Mouse (Mus musculus): Measurements from ENCODE around the gene Cpm.

Gene Cpm

DNA sequence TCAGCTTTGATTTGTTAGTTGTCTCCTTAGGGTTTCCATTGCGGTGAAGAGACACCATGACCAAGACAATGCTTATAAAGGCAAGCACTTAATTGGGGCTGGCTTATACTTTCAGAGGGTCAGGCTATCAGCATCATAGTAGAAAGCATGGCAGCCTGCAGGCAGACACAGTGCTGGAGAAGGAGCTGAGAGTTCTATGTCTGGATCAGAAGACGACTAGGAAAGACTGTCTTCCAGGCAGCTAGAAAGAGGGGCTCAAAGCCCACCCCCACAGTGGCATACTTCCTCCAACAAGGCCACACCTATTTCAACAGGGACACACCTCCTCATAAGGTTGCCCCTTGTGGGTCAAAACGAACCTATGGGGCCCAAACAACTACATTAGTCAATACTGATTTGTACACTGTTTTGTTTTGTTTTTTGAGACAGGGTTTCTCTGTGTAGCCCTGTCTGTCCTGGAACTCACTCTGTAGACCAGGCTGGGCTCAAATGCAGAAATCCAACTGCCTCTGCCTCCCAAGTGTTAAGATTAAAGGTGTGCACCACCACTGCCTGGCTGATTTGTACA is 8.3 kb upstream of the Cpm start:
- in situ Hi-C loops (cut with MseI, MboI), result no loop called here

DNA sequence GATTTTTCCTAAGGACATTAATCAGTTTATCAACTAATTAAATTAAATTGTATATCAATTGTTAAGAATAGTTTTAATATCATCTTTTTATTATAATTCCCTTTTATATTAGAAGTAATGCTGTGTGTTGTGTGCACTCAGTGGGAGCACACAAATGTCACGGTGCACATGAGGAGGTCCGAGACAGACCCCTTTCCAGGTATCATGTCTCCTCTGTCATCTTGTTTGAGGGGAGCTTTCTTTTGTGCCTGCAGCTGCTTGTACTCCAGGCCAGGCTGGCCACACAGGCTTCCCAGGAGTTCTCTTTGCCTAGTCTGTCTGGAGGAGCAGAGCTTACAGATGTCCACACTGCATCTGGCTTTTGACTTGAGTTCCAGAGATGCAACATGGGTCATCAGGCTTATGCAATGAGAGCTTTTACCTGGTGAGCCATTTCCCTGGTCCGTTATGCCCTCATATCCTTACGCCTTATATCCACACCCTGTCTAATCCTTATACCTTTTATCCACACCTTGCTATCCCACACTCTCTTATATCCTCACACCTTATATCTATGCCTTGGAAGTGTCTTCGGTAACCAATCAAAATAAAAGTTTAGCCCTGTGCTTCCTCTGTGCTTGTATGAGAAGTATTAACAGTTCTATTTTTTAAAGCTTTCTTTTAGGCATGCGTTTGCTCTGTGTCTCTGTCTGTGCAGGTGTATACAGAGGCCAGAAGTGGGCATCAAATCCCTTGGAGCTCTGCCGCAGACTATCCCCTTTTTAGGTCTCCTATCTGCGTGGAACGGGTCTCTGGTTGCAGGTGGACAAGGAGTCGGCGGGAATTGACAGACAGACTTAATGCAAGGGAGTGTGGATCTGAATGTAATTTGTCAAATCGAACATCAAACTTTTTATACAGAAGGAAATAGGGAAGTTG is 7.4 kb upstream of the Cpm start:
- in situ Hi-C loops (cut with MseI, MboI), result no loop called here

GRCm38 (mm10) chr10:117623358-117623757 is 5.9 kb upstream of the Cpm start:
- in situ Hi-C loops (cut with MseI, MboI), result no loop called here

DNA sequence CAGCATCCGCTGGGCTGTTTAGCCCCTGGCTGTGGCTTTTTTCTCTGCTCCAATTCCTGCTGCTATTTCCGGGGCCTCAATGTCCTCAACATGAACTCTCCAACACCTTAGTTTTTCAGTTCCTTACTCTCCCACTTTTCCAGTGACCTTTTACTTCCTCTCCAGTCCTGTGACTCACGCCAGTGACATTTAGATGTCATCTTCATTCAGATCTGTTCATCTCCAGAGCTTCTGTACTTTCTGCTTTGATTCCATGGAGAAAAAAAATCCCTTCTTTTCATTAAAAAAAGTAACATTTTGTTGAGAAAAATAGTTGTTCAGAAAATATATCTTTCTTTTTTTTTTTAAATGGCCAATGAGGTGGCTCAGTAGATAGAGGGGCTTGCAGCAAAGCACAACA is 5.1 kb upstream of the Cpm start:
- in situ Hi-C loops (cut with MseI, MboI), result no loop called here

GRCm38 (mm10) chr10:117624655-117625497 is 4.4 kb upstream of the Cpm start:
- in situ Hi-C loops (cut with MseI, MboI), result no loop called here

- in situ Hi-C loops (cut with MseI, MboI), result no loop called here
Measured at GRCm38 (mm10) chr10:117625500-117626296, 3.6 kb upstream of the Cpm start.

DNA sequence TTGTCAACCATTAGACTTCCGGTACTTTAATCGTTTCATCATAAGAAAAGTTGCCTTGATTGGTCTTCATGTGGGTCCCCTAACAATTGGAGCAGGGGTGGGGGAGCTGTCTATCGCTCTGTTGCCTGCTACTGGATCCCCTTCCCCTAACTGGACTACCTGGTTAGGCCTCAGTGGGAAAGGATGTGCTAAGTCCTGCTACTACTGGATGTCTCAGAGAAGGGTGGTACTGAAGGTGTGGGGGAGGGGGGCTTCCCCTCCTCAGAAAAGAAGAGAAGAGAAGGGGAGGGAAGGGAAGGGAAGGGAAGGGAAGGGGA is 3.0 kb upstream of the Cpm start:
- in situ Hi-C loops (cut with MseI, MboI), result no loop called here

DNA sequence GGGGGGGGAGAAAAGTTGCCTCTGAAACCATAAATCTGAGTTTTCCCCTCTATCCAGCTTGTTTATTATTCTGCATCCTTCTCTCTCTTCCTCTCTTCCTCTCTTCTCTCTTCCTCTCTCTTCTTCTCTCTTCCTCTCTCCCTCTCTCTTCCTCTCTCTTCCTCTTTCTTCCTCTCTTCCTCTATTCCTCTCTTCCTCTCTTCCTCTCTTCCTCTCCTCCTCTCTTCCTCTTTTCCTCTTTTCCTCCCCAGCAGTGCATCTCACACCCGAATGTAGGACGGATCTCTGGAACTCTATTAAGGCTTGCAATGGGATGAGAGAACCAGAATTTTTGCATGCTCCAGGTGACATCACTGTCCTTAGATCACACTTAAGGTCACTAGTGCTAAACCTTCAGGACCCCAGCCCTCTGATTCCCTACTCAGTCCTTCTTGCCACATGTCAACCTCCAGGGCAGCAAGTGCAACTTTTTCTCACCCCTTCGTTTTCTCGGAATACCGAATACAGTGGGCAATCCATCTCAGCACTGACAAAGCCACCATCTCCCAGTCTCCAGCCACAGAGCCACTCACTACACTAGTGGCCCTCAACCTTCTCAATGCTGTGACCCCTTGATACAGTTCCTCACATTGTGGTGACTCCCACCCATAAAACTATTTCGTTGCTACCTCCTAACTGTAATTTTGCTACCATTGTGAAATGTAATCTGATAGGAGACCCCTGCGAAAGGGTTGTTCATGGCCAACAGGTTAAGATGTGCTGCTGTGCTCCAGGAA is 2.3 kb upstream of the Cpm start:
- in situ Hi-C loops (cut with MseI, MboI), result no loop called here

GRCm38 (mm10) chr10:117627616-117627930 is 1.7 kb upstream of the Cpm start:
- in situ Hi-C loops (cut with MseI, MboI), result no loop called here

- in situ Hi-C loops (cut with MseI, MboI), result no loop called here
Measured at GRCm38 (mm10) chr10:117627949-117628348, 1.4 kb upstream of the Cpm start.

GRCm38 (mm10) chr10:117628363-117629168 is 734 bp upstream of the Cpm start:
- in situ Hi-C loops (cut with MseI, MboI), result no loop called here

DNA sequence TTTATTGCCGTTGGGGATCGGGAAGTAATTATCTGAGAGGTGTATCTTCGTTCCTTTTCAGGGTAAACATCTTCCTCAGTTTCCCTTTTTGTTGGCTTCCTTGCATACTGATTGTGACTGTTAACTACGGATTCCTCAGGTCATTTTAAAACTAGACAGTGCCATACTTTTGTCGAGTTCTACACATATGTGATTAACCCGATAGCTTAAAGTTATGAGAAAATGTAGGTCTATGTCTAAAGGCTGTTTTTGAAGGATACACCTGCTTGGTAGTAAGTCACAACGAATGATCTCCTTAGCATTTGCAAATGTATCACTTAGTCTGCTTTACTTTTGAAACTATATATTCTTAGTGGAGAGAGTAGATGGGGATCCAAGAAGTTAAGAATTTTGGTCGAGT is 876 bp downstream of the Cpm start:
- in situ Hi-C loops (cut with MseI, MboI), result no loop called here

DNA sequence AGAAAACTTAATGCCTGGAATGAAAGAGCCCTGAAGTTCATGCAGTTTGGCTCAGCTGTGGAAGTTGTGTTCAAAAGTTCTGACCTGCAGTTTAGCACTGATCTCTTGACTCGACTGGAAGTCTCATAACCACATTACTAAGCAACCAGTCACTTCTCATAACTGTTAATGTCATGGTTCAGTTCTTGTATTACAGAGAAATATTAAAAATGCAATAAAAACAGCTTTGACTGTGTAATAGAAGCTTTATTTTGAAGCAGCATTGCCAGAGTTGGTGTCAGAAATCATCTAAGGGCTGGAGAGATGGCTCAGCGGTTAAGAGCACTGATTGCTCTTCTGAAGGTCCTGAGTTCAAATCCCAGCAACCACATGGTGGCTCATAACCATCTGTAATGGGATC is 1.5 kb downstream of the Cpm start:
- in situ Hi-C loops (cut with MseI, MboI), result no loop called here

GRCm38 (mm10) chr10:117631562-117632259 is 2.4 kb downstream of the Cpm start:
- in situ Hi-C loops (cut with MseI, MboI), result no loop called here

DNA sequence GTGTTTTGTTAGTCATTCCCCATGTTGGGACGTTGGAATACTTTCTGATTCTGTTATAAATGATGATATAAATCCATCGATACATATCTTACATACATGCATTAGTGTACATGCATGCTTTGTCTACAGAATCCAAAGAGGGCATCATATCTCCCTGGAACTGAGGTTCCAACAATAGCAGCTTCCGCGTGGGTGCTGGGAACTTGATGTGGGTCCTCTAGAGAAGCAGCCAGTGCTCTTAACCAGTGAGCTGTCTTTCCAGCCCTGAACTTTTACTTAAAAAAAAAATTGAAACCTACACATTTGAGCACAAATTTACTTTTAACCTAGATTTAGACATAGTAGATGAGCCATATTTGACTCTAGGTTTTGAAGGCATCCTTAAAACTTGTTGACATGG is 3.1 kb downstream of the Cpm start:
- in situ Hi-C loops (cut with MseI, MboI), result no loop called here

GRCm38 (mm10) chr10:117633564-117634208 is 4.4 kb downstream of the Cpm start:
- in situ Hi-C loops (cut with MseI, MboI), result no loop called here

DNA sequence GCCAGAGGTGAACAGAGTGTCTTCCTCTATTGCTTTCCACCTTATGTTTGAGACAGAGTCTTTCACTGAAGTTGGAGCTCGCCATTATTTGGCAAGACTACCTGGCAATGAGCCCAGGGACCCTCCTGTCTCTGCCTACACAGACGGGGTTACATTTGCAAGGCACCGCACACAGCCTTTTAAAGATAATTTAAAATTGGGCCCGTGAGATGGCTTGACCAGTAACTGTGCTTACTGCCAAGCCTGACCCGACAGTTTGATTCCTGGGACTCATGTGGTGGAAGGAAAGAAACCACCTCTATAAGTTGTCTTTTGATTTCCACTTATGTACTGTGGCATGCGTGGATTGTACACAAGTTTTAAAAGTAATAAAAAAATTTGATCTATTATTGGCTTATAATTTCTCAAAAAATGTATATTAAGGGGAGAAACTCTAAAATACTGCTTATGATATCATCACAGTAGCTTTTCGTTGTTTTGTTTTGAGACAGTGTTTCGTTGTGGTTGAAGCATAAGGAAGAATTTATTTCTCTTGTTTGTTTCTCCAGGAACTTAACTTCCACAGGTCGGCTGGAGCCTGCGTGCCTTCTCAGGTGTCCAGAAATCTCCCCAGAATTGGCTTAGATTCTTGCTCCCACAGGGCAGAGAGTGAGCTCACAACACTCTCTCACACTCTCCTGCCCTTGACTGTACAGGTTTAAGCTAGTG is 5.2 kb downstream of the Cpm start:
- in situ Hi-C loops (cut with MseI, MboI), result no loop called here

- in situ Hi-C loops (cut with MseI, MboI), result no loop called here
Measured at GRCm38 (mm10) chr10:117635078-117635771, 5.9 kb downstream of the Cpm start.
